Mouse (Mus musculus) cerebellum, adult 8-10 months (tissue): Measurements from ENCODE around the gene Lig1.

Experiments
- DNase-seq: peaks from one replicate; pipeline ENCODE4 v3.0.0; 2022

Lig1 gene

DNA sequence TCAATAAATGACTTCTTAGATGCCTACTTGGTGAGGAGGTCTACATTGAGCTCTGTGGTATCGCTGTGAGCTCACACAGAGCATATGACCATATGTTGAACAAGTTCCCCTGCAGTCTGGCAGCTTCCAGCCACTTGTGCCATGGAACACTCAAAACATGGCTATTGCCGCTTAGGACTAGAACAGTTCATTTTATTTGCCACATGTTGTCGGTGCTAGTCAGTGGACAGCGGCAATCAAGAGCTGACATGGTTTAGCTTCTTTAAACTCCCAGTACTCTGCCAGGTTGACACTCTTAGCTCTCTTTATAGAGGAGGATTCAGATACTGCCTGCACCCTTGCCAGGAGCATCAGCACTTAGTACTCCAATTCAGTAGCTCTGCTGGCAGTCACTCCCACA, 34.3 kb downstream of the Lig1 start:
- no peak for DNase-seq

DNA sequence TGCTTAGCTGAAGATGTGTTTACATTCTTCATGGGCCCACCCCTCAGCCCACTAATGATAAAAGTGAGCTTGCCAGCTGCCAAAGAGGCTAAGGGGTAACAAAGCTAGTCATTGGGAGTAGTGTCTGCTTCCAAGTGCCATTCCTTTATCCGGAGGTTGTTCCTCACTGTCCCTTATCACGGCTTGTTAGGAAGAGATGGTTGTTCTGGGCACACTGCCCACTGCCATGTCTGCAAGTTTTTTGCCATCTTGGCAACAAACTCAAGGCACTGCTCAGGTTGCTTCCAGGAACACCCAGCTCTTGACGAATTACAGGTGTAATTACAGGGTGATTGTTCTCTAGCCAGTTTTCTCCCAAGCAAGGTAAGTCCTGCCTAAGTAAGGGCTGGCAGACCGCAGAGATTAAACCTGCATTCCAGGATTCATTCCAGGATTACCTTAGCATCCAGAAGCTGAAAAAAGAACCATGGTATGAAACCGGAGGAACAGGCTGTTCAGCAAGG, 37.1 kb downstream of the Lig1 start:
- no peak for DNase-seq

DNA sequence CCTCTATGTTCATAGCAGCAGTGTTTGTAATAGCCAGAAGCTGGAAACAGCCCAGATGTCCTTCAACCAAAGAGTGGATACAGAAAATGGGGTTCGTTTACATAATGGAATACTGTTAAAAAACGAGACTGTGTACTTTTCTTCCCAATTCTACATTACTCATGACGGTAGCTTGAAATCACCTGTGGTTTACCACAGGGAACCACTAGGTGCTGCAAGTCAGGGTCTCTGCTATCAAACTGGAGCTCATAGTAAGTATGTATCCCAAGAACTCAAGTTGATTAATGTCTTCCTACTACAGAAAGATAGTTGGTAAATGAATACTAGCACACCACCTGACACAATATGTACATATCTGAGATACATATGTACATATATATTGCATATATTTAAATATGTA, 44.3 kb downstream of the Lig1 start:
- no peak for DNase-seq

DNA sequence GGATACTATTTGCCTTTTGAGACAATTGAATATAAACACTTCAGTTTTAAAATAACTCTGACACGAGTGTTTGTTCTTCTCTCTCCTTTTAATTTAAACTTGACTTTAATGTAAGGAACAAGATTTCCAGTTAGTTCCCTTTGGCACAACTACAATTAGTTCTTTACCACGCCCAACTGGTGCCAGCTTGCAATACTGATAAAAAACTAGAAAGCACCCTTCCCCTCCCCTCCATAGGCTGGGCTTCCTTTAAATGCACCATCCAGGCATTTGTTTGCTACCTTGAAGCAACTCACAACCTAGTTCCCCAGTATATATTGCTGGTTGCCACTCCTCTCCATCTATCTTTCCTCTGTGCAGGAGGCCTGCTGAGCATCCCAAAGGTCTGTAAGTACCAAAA, 47.2 kb downstream of the Lig1 start, which contains the start of gene Pla2g4c:
Pla2g4c (plus strand) TSS at position 340 of the 400 bp plus-strand sequence.
- no peak for DNase-seq

DNA sequence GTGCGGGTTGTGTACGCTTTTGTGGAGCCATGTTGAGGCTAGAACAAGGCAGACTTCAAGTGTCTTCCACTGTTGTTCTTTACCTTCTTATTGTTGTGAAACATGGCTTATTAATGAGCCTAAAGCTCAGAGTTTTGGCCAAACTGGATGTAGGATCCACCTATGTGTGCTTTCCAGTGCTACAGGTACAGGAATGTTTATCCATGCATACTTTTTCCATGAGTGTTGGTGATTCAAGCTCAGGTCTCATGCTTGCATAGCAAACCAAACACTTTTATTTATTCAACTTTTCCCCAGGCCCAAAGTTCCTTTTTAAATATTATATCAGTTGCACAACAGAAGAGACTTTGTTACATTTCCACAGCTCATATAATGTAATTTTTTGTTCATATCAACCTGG, 53.5 kb downstream of the Lig1 start:
- no peak for DNase-seq

DNA sequence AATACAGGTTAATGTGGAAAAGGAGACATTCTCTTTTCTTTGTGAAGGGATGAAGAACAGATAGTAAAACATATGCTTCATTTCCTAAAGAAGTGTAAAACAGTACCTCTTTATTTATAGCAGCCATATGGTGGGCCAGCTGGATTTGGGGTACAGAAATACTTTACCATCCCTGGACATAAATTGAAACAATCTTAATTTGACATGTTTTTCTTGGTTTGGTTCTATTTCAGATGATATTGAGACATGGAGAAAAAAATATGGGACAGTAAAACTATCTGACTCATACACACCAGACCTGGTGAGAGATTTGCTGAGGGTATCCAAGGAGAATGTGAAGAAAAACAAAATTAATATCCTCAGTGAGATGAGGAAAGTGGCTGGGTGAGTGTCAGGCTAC, 78.9 kb downstream of the Lig1 start:
- no peak for DNase-seq
